Mouse (Mus musculus) T-helper 2 cell (primary cell): ENCODE data around the gene Cab39.
"Not testable (repeated sequence)": the region's sequence is repeated elsewhere in the genome, so short reads cannot be mapped to it uniquely, and the experiment has no call there.

ENCODE experiments used
- in situ Hi-C: fragments of 300-600 bp; cut with MboI, MseI; formaldehyde crosslinking; loops from one replicate; pipeline ENCODE4 v1.15.1; 2025; ENCODE audit warnings: high pct_unique_total_duplicates

The Cab39 gene

GRCm38 (mm10) chr1:85779428-85780180, 13.6 kb upstream of the Cab39 start:
- in situ Hi-C loops, result loop anchor here (10.0 kb wide), 1 partner anchor 325 kb away; no protein-coding TSS in a partner anchor

- in situ Hi-C loops, result loop anchor here (5.0 to 10.0 kb wide), 2 partner anchors 38 to 714 kb away; no protein-coding TSS in a partner anchor
Observed at GRCm38 (mm10) chr1:85790565-85790964, 2.7 kb upstream of the Cab39 start.

- in situ Hi-C loops, result loop anchor here (5.0 to 10.0 kb wide), 2 partner anchors 39 to 713 kb away; no protein-coding TSS in a partner anchor
Observed at GRCm38 (mm10) chr1:85791476-85791875, 1.8 kb upstream of the Cab39 start.

- in situ Hi-C loops, result loop anchor here (5.0 to 10.0 kb wide), 2 partner anchors 42 to 711 kb away; no protein-coding TSS in a partner anchor
Observed at GRCm38 (mm10) chr1:85794106-85794771, 998 bp downstream of the Cab39 start.

GRCm38 (mm10) chr1:85795196-85795595, 2.0 kb downstream of the Cab39 start:
- in situ Hi-C loops, result loop anchor here (10.0 kb wide), 1 partner anchor 710 kb away; no protein-coding TSS in a partner anchor

- in situ Hi-C loops, result loop anchor here (10.0 kb wide), 1 partner anchor 705 kb away; no protein-coding TSS in a partner anchor
Observed at GRCm38 (mm10) chr1:85799776-85800175, 6.5 kb downstream of the Cab39 start.

- in situ Hi-C loops, result no loop called here
Observed at GRCm38 (mm10) chr1:85802517-85802916, 9.3 kb downstream of the Cab39 start.

- in situ Hi-C loops, result no loop called here
Observed at GRCm38 (mm10) chr1:85804551-85804950, 11.3 kb downstream of the Cab39 start.

GRCm38 (mm10) chr1:85809256-85809655, 16.0 kb downstream of the Cab39 start:
- in situ Hi-C loops, result no loop called here

GRCm38 (mm10) chr1:85810343-85810742, 17.1 kb downstream of the Cab39 start:
- in situ Hi-C loops, result no loop called here

- in situ Hi-C loops, result no loop called here
Observed at GRCm38 (mm10) chr1:85810787-85811186, 17.5 kb downstream of the Cab39 start.

GRCm38 (mm10) chr1:85814213-85814612, 21.0 kb downstream of the Cab39 start:
- in situ Hi-C loops, result not testable (repeated sequence)

- in situ Hi-C loops, result no loop called here
Observed at GRCm38 (mm10) chr1:85818121-85818520, 24.9 kb downstream of the Cab39 start.

- in situ Hi-C loops, result no loop called here
Observed at GRCm38 (mm10) chr1:85819695-85820094, 26.5 kb downstream of the Cab39 start.

GRCm38 (mm10) chr1:85822239-85822638, 29.0 kb downstream of the Cab39 start:
- in situ Hi-C loops, result no loop called here

- in situ Hi-C loops, result no loop called here
Observed at GRCm38 (mm10) chr1:85824905-85825304, 31.7 kb downstream of the Cab39 start.

- in situ Hi-C loops, result no loop called here
Observed at GRCm38 (mm10) chr1:85827166-85827565, 33.9 kb downstream of the Cab39 start.

GRCm38 (mm10) chr1:85829016-85829415, 35.8 kb downstream of the Cab39 start:
- in situ Hi-C loops, result no loop called here

- in situ Hi-C loops, result loop anchor here (10.0 kb wide), 1 partner anchor 253 kb away; no protein-coding TSS in a partner anchor
Observed at GRCm38 (mm10) chr1:85838056-85838455, 44.8 kb downstream of the Cab39 start.

GRCm38 (mm10) chr1:85839356-85839755, 46.1 kb downstream of the Cab39 start:
- in situ Hi-C loops, result loop anchor here (10.0 kb wide), 1 partner anchor 255 kb away; no protein-coding TSS in a partner anchor

- in situ Hi-C loops, result loop anchor here (10.0 kb wide), 1 partner anchor 255 kb away; no protein-coding TSS in a partner anchor
Observed at GRCm38 (mm10) chr1:85839790-85840189, 46.5 kb downstream of the Cab39 start.

- in situ Hi-C loops, result no loop called here
Observed at GRCm38 (mm10) chr1:85840421-85840820, 47.2 kb downstream of the Cab39 start.
